Mouse (Mus musculus) forebrain, embryonic 11.5 days (tissue): ENCODE results near the gene Ulk1. TPM values are rescaled to one million over a fixed set of nuclear protein-coding genes. Genes with fewer than 3 reads are reported as not detected.
A peak's percentile ranks its signal among the peaks of the same experiment; 100 is the strongest.
"Not testable (repeated sequence)": the region's sequence is repeated elsewhere in the genome, so short reads cannot be mapped to it uniquely, and the experiment has no call there.

ENCODE experiments used
- ATAC-seq: fragments of 200-750 bp; cut with Nextera tagmentation; replicated peaks from 2 replicates; pipeline ENCODE4 v1.8.0; 2017; ENCODE audit warnings: moderate TSS enrichment; ENCODE audit not compliant: low FRiP score
- DNase-seq: peaks from one replicate; pipeline ENCODE4 v3.0.0-alpha.2; 2017; ENCODE audit warnings: low spot score
- H3K27ac ChIP-seq: fragments of 300-500 bp; sonication (generic); 2 replicates; pipeline ENCODE4 v1.5.1; 2014; ENCODE audit warnings: low read depth, low read length
- H3K27me3 ChIP-seq: fragments of 300-500 bp; sonication (generic); 2 replicates; pipeline ENCODE4 v1.6.1; 2014; ENCODE audit warnings: mild to moderate bottlenecking, low read length, mixed read lengths; ENCODE audit not compliant: control insufficient read depth, insufficient read depth
- H3K36me3 ChIP-seq: fragments of 300-500 bp; sonication (generic); 2 replicates; pipeline ENCODE4 v1.6.1; 2014; ENCODE audit warnings: mild to moderate bottlenecking, low read length, moderate library complexity, mixed read lengths; ENCODE audit not compliant: control insufficient read depth, insufficient read depth
- H3K4me1 ChIP-seq: fragments of 300-500 bp; sonication (generic); replicated peaks from 2 replicates; pipeline ENCODE4 v1.6.1; 2014; ENCODE audit warnings: low read length, mixed read lengths; ENCODE audit not compliant: control insufficient read depth, insufficient read depth
- H3K4me2 ChIP-seq: fragments of 300-500 bp; sonication (generic); 2 replicates; pipeline ENCODE4 v1.6.1; 2014; ENCODE audit warnings: low read depth, mild to moderate bottlenecking, low read length, moderate library complexity, mixed read lengths; ENCODE audit not compliant: severe bottlenecking
- H3K4me3 ChIP-seq: fragments of 300-500 bp; sonication (generic); 2 replicates; pipeline ENCODE4 v1.5.1; 2014; ENCODE audit warnings: low read depth, low read length
- H3K9ac ChIP-seq: fragments of 300-500 bp; sonication (generic); 2 replicates; pipeline ENCODE4 v1.6.1; 2014; ENCODE audit warnings: low read length
- H3K9me3 ChIP-seq: fragments of 300-500 bp; sonication (generic); 2 replicates; pipeline ENCODE4 v1.6.1; 2016; ENCODE audit warnings: low read length, mixed read lengths; ENCODE audit not compliant: control insufficient read depth
- WGBS: fragments of 180-500 bp; shearing (Covaris S2); extraction: QIAGEN DNeasy Blood & Tissue Kit; methylation state at CpG from one replicate; pipeline ENCODE4 v1.1.7; 2014; 5-methylcytosine and 5-hydroxymethylcytosine counted together
- polyA plus RNA-seq: library from polyadenylated mRNA; unstranded; fragments of >200 nt; fragmentation: Nextera tagmentation; extraction: Ambion mirVana; gene quantifications from 2 replicates; pipeline ENCODE4 v1.2.1, GENCODE M21; 2014

Gene Ulk1
- polyA plus RNA-seq, 1 experiment from 2014 or later = 39.4 TPM

GRCm38 (mm10) chr5:110839038-110839677 is 29.3 kb upstream of the Ulk1 start:
- Histone ChIP-seq H3K9me3 (no peaks in the 10 kb centered on the region), H3K9ac (peak overlapping the region; percentile 68), H3K4me3 (peak overlapping the region; percentile 56), H3K4me1 (0 out of 2 replicates have a peak, but pooled peaks cover 4% of the 10 kb centered on the region), H3K27me3 (no peaks in the 10 kb centered on the region), H3K36me3 (no peaks in the 10 kb centered on the region; the same call in 1 of the 2 replicates), H3K4me2 (peak overlapping the region; percentile 73), H3K27ac (no peak overlapping the region)
- WGBS = 9% methylated on average over 28 of the region's 28 CpGs
- ATAC-seq (peak; percentile 76; the same call in 1 of the 2 replicates), DNase-seq (no peak)

GRCm38 (mm10) chr5:110838016-110838415 is 28.1 kb upstream of the Ulk1 start:
- not testable (repeated sequence) for H3K9ac ChIP-seq, H3K4me1 ChIP-seq, H3K9me3 ChIP-seq, H3K27me3 ChIP-seq, H3K4me3 ChIP-seq, H3K4me2 ChIP-seq, DNase-seq, H3K36me3 ChIP-seq, H3K27ac ChIP-seq, ATAC-seq
- WGBS = 87% methylated on average over 5 of the region's 5 CpGs

DNA sequence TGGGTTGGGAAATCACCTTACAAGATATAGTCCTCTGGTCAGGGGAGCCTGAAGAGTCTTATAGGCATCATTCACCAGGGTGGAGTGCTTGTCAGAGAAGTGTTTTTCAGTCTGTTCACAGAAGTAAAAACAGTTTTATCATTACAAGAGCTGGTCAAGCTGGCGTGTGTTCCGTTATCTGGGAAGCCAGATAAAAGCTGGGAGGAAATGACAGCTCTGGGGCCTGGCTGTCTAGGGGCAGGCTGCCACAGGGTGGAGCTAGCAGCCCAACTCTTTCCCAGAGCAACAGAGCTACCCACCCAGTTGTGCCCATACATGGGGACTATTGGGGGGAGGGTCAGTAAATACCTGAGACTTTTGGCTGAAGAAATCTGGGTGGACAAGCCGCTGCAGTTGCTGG is 26.1 kb upstream of the Ulk1 start:
- 0 out of 2 replicates have a peak, but pooled peaks cover 2% of the 10 kb centered on the region for H3K4me1 ChIP-seq
- no peak overlapping the region for H3K9ac ChIP-seq
- H3K27me3 ChIP-seq = no peaks in the 10 kb centered on the region
- no peak overlapping the region for H3K4me3 ChIP-seq
- H3K36me3 ChIP-seq = no peaks in the 10 kb centered on the region
- 38% methylated on average over 3 of the region's 3 CpGs for WGBS
- no peak for ATAC-seq
- no peaks in the 10 kb centered on the region for H3K9me3 ChIP-seq
- no peak overlapping the region for H3K4me2 ChIP-seq
- H3K27ac ChIP-seq = no peak overlapping the region
- peak; percentile 63 for DNase-seq

DNA sequence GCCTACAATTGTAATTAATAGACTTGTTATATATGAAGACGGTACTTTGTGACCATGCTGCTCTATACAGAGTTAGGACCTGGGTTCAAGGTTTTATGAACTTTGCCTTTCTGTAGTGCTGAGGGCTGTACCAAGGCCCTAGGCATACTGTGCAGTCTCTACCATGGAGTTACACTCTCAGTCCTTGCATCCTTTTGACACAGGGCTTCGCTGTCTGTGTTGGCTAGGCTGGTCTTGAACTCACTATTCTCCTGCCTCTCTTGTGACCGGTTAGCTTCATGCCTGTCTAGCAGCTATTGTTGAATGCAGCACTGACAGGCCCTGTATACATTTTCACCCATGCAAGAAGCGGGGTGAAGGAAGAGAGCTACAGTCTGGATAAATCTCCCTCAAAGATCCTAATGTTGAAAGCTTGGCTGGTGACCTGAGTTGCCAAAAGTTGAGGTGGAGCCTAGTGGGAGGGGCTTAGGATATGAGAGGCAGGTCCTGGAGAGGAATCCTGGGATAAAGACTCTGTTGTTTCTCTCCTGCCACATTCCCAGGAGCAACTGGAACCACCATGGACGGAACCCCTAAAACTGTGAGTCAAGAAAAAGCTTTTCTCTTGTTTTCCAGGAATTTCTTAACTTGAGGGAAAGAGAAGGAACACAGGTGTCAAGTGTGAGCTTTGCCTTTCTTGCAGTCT is 21.3 kb upstream of the Ulk1 start:
- H3K4me3 ChIP-seq = no peak overlapping the region
- ATAC-seq (no peak), DNase-seq (no peak)
- no peaks in the 10 kb centered on the region for H3K27me3 ChIP-seq
- H3K27ac ChIP-seq = no peak overlapping the region
- H3K4me2 ChIP-seq = no peak overlapping the region
- WGBS = 91% methylated on average over 5 of the region's 5 CpGs
- no peak overlapping the region for H3K9ac ChIP-seq
- no peaks in the 10 kb centered on the region for H3K9me3 ChIP-seq
- H3K4me1 ChIP-seq = no peaks in the 10 kb centered on the region
- H3K36me3 ChIP-seq = no peaks in the 10 kb centered on the region

- H3K9me3 ChIP-seq = no peaks in the 10 kb centered on the region
- H3K4me3 ChIP-seq = no peak overlapping the region
- no peak for DNase-seq
- no peaks in the 10 kb centered on the region for H3K36me3 ChIP-seq
- 92% methylated on average over 5 of the region's 5 CpGs for WGBS
- H3K9ac ChIP-seq = no peak overlapping the region
- ATAC-seq = no peak
- H3K4me1 ChIP-seq = no peaks in the 10 kb centered on the region
- H3K4me2 ChIP-seq = no peak overlapping the region
- no peak overlapping the region for H3K27ac ChIP-seq
- no peaks in the 10 kb centered on the region for H3K27me3 ChIP-seq
Observed at GRCm38 (mm10) chr5:110827576-110827975, 17.7 kb upstream of the Ulk1 start.

GRCm38 (mm10) chr5:110826781-110827495 is 17.0 kb upstream of the Ulk1 start:
- Histone ChIP-seq H3K9me3 (no peaks in the 10 kb centered on the region), H3K36me3 (no peaks in the 10 kb centered on the region), H3K27ac (no peak overlapping the region), H3K27me3 (no peaks in the 10 kb centered on the region), H3K4me2 (no peak overlapping the region), H3K4me1 (no peaks in the 10 kb centered on the region), H3K4me3 (no peak overlapping the region), H3K9ac (no peak overlapping the region)
- DNase-seq (no peak), ATAC-seq (no peak)
- 95% methylated on average over 8 of the region's 8 CpGs for WGBS

DNA sequence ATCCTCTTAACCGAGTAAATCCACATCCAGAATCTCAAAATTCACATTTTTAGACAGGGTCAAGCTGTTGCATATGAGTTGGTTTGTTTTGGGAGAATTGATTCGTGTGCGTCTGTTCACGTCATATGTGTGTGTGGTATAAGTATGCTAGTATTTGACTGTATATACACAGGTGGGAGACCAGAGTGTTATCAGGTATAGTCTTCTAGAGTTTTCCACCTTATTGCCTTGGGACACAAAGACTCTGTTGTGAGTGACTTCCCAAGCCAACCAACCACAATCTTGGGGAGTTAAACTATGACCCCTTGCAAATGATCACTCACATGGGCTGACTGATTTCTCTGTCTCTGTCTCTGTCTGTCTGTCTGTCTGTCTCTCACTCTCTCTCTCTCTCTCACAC is 14.5 kb upstream of the Ulk1 start:
- H3K4me2 ChIP-seq = no peak overlapping the region
- no peaks in the 10 kb centered on the region for H3K4me1 ChIP-seq
- no peak for DNase-seq
- WGBS = 92% methylated on average over 4 of the region's 4 CpGs
- no peak overlapping the region for H3K27ac ChIP-seq
- ATAC-seq = no peak
- H3K9me3 ChIP-seq = no peaks in the 10 kb centered on the region
- H3K27me3 ChIP-seq = no peaks in the 10 kb centered on the region
- H3K4me3 ChIP-seq = no peak overlapping the region
- no peak overlapping the region for H3K9ac ChIP-seq
- H3K36me3 ChIP-seq = no peaks in the 10 kb centered on the region

DNA sequence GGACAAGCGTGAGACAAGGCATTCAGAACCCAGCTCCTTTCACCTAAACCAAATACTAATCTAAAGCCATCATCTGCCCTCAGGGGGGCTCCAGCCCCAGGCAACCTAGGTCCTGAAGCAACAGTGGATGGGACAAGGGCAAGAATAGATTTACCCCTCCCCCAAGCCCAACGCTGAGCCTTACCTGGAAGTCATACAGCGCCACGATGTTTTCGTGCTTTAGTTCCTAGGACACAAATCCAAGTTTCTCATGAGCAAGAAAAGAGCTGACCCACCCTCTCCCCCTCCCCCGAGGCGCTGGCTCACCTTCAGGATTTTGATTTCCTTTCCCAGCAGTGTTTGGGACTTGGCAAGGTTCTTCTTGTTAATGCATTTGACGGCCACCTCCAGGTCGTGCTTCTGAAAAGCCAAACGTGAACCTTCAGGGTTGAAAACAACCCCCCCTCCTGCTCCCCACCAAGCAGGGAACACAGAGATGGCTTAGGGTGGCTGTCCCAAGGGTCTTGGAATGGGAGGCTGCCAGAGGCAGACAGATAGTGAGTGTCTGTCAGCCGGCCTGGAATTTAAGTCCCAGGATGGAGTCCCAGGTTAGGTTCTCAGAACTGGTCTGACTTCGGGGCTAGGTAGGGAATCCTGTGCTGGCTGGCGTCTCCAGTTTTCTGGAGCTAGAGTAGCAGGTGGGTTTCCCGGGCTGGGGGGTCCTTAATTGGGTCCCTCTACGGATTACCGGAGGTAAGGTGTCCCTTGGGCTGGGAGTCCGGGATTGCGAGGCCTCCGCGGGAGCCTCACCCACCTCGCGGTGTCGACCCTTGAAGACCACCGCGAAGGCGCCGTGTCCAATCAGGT is 853 bp downstream of the Ulk1 start:
- H3K27ac ChIP-seq = no peak overlapping the region
- H3K27me3 ChIP-seq = no peaks in the 10 kb centered on the region
- H3K4me3 ChIP-seq = peak overlapping the region; percentile 96
- H3K4me1 ChIP-seq = peaks cover 12% of the 10 kb centered on the region; the same call in 1 of the 2 replicates
- WGBS = 1% methylated on average over 27 of the region's 27 CpGs
- no peaks in the 10 kb centered on the region for H3K9me3 ChIP-seq
- H3K36me3 ChIP-seq = no peaks in the 10 kb centered on the region
- peak overlapping the region; percentile 94 for H3K9ac ChIP-seq
- peak overlapping the region; percentile 96 for H3K4me2 ChIP-seq
- peak; percentile 62 for DNase-seq
- no peak for ATAC-seq
